Mouse (Mus musculus) hindbrain, embryonic 13.5 days (tissue): ENCODE data around the gene Gm8265. TPM values are rescaled to one million over a fixed set of nuclear protein-coding genes. Genes with fewer than 3 reads are reported as not detected.
"Not testable (repeated sequence)": the region's sequence is repeated elsewhere in the genome, so short reads cannot be mapped to it uniquely, and the experiment has no call there.

Source experiments
- ATAC-seq: fragments of 200-750 bp; cut with Nextera tagmentation; 2 replicates; pipeline ENCODE4 v1.8.0; 2017; ENCODE audit warnings: moderate TSS enrichment; ENCODE audit not compliant: low FRiP score
- H3K27ac ChIP-seq: fragments of 300-500 bp; sonication (generic); 2 replicates; pipeline ENCODE4 v1.5.1; 2015; ENCODE audit warnings: inconsistent platforms, mild to moderate bottlenecking, moderate library complexity
- H3K27me3 ChIP-seq: fragments of 300-500 bp; sonication (generic); 2 replicates; pipeline ENCODE4 v1.6.1; 2015; ENCODE audit warnings: mild to moderate bottlenecking, inconsistent platforms
- H3K36me3 ChIP-seq: fragments of 300-500 bp; sonication (generic); 2 replicates; pipeline ENCODE4 v1.6.1; 2015; ENCODE audit warnings: mild to moderate bottlenecking, inconsistent platforms
- H3K4me1 ChIP-seq: fragments of 300-500 bp; sonication (generic); replicated peaks from 2 replicates; pipeline ENCODE4 v1.6.1; 2015; ENCODE audit warnings: inconsistent platforms
- H3K4me2 ChIP-seq: fragments of 300-500 bp; sonication (generic); 2 replicates; pipeline ENCODE4 v1.6.1; 2015; ENCODE audit warnings: inconsistent platforms, mild to moderate bottlenecking, moderate library complexity
- H3K4me3 ChIP-seq: fragments of 300-500 bp; sonication (generic); 2 replicates; pipeline ENCODE4 v1.5.1; 2015; ENCODE audit warnings: mild to moderate bottlenecking, inconsistent platforms
- H3K9ac ChIP-seq: fragments of 300-500 bp; sonication (generic); 2 replicates; pipeline ENCODE4 v1.6.1; 2015; ENCODE audit warnings: mild to moderate bottlenecking, inconsistent platforms
- H3K9me3 ChIP-seq: fragments of 300-500 bp; sonication (generic); 2 replicates; pipeline ENCODE4 v1.6.1; 2016; ENCODE audit warnings: inconsistent platforms
- whole genome bisulfite sequencing: fragments of 180-500 bp; shearing (Covaris S2); methylation state at CpG from one replicate; pipeline ENCODE4 v1.1.7; 2015; 5-methylcytosine and 5-hydroxymethylcytosine counted together
- polyA plus RNA-seq: library from polyadenylated mRNA; unstranded; fragments of >200 nt; fragmentation: Nextera tagmentation; extraction: Ambion mirVana; gene quantifications from 2 replicates; pipeline ENCODE4 v1.2.1, GENCODE M21; 2015

The Gm8265 gene
- not detected in 2 replicates for polyA plus RNA-seq

- WGBS: no CpG with 5 or more reads among the region's 1 CpGs
- not testable (repeated sequence) for H3K9ac ChIP-seq, H3K4me1 ChIP-seq, H3K36me3 ChIP-seq, H3K27ac ChIP-seq, H3K4me3 ChIP-seq, H3K27me3 ChIP-seq, H3K9me3 ChIP-seq, H3K4me2 ChIP-seq, ATAC-seq
Observed at GRCm38 (mm10) chr14:5632928-5633327, at the start of gene Gm8265. Gene Gm8265, minus strand, starts transcription at chr14:5633028.

Other genes starting within 250 kb of the Gm8265 start
- gene Gm3500, start 244.0 kb downstream of the Gm8265 start, polyA plus RNA-seq: 1.4 and 1.6 TPM in 2 replicates
- 2.8 and 3.2 TPM in 2 replicates for gene Gm3194, start 177.6 kb downstream of the Gm8265 start, polyA plus RNA-seq
- not detected in 2 replicates for gene Gm8246, start 155.2 kb downstream of the Gm8265 start, polyA plus RNA-seq
- not detected in 2 replicates for gene Gm3187, start 148.8 kb downstream of the Gm8265 start, polyA plus RNA-seq
- gene Gm3488, start 131.4 kb downstream of the Gm8265 start, polyA plus RNA-seq: 11.8 and 12.0 TPM in 2 replicates
- not detected in 2 replicates for gene Gm3532, start 94.5 kb downstream of the Gm8265 start, polyA plus RNA-seq
- gene Gm9603, start 54.4 kb upstream of the Gm8265 start, polyA plus RNA-seq: not detected in 2 replicates
- 0.35 TPM in 1 of 2 replicates, not detected in the other for gene Gm3373, start 108.5 kb upstream of the Gm8265 start, polyA plus RNA-seq
- gene Gm3383, start 175.0 kb upstream of the Gm8265 start, polyA plus RNA-seq: 3.2 and 4.2 TPM in 2 replicates
- not detected in 2 replicates for gene Gm3424, start 197.3 kb upstream of the Gm8265 start, polyA plus RNA-seq
- 0.80 and 1.1 TPM in 2 replicates for gene Gm8237, start 247.4 kb upstream of the Gm8265 start, polyA plus RNA-seq